Mouse (Mus musculus) macrophage (primary cell): ENCODE measurements around the gene Ms4a6b. TPM values are rescaled to one million over a fixed set of nuclear protein-coding genes. Genes with fewer than 3 reads are reported as not detected.
A peak's percentile ranks its signal among the peaks of the same experiment; 100 is the strongest.
"Not testable (repeated sequence)": the region's sequence is repeated elsewhere in the genome, so short reads cannot be mapped to it uniquely, and the experiment has no call there.

ENCODE experiments used
- H3K27ac ChIP-seq: fragments of 350-480 bp; formaldehyde crosslinking; 2 replicates; pipeline ENCODE4 v1.9.0; 2021
- H3K36me3 ChIP-seq: fragments of 350-480 bp; formaldehyde crosslinking; 2 replicates; pipeline ENCODE4 v1.9.0; 2021; ENCODE audit errors: inconsistent target
- H3K4me3 ChIP-seq: fragments of 350-480 bp; formaldehyde crosslinking; 2 replicates; pipeline ENCODE4 v1.9.0; 2021; ENCODE audit errors: inconsistent target
- H3K79me2 ChIP-seq: fragments of 350-480 bp; formaldehyde crosslinking; 2 replicates; pipeline ENCODE4 v1.9.0; 2021; ENCODE audit errors: inconsistent target
- WGBS: methylation state at CpG from one replicate; pipeline ENCODE4 v1.1.7; 2026; ENCODE audit warnings: inconsistent platforms; ENCODE audit not compliant: missing documents; 5-methylcytosine and 5-hydroxymethylcytosine counted together
- polyA plus RNA-seq: library from polyadenylated mRNA; stranded (reverse); fragments of 250-400 nt; gene quantifications from 3 replicates; pipeline ENCODE4 v1.2.4, GENCODE M21; 2018; ENCODE audit warnings: inconsistent platforms

Ms4a6b gene
- polyA plus RNA-seq, 1 experiment from 2014 or later, result 182 TPM

GRCm38 (mm10) chr19:11500796-11501195, 15.5 kb upstream of the Ms4a6b start:
- no peaks in the 10 kb centered on the region for H3K79me2 ChIP-seq
- H3K4me3 ChIP-seq, result no peak overlapping the region
- no peak overlapping the region for H3K27ac ChIP-seq
- H3K36me3 ChIP-seq, result no peaks in the 10 kb centered on the region
- 86% methylated on average over 1 of the region's 1 CpGs for WGBS

DNA sequence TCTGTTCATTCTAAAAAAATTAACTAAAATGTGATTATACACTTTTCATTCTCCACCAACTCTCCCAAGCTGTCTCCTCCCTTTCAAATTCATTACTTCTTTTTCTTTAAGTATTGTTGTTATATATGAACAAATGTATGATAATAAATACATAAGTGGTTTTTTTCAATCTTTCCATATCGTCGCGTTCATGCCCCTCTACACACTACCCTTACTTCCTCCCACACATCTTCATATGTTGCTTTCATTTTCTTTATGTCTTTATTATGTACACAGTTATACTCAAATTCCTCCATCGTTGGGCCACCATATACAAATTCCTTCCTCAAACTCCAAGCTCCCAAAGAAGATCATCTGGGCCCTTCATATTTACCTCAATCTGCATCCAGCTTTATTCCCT, 15.0 kb upstream of the Ms4a6b start:
- 71% methylated on average over 4 of the region's 4 CpGs for WGBS
- H3K27ac ChIP-seq, result no peak overlapping the region
- no peaks in the 10 kb centered on the region for H3K36me3 ChIP-seq
- H3K4me3 ChIP-seq, result no peak overlapping the region
- no peaks in the 10 kb centered on the region for H3K79me2 ChIP-seq

- 90% methylated on average over 1 of the region's 1 CpGs for WGBS
- Histone ChIP-seq H3K79me2 (no peaks in the 10 kb centered on the region), H3K27ac (no peak overlapping the region), H3K4me3 (no peak overlapping the region), H3K36me3 (peaks cover 7% of the 10 kb centered on the region; the same call in 1 of the 2 replicates)
Measured at GRCm38 (mm10) chr19:11504857-11505256, 11.5 kb upstream of the Ms4a6b start.

DNA sequence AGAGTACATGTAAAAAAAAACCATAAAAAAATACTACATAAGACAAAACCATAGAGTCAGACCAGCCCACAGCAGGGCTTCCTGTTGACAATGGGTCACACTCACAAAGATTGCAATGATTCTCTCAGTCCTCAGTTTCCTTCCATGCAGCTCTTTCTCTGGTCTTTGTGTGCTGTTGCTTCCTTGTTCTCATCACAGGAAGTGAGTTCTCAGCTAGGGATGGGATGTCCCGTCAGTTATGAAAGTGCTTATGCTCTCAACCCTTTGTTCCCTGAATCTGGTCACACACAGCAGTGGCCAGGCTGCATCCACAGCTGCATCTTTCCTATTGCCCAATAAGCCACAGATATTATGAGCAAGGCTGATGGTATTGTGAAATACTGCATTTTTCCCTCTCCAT, 2.9 kb upstream of the Ms4a6b start:
- no peaks in the 10 kb centered on the region for H3K36me3 ChIP-seq
- WGBS, result 0% methylated on average over 1 of the region's 1 CpGs
- peaks cover 24% of the 10 kb centered on the region; the same call in 1 of the 2 replicates for H3K79me2 ChIP-seq
- peak overlapping the region; percentile 90 for H3K27ac ChIP-seq
- no peak overlapping the region; the same call in 1 of the 2 replicates for H3K4me3 ChIP-seq

- Histone ChIP-seq H3K36me3 (peaks cover 11% of the 10 kb centered on the region; the same call in 1 of the 2 replicates), H3K27ac (peak overlapping the region; percentile 92), H3K79me2 (peaks cover 46% of the 10 kb centered on the region), H3K4me3 (no peak overlapping the region)
- WGBS, result 45% methylated on average over 4 of the region's 4 CpGs
Measured at GRCm38 (mm10) chr19:11516845-11517244, 533 bp downstream of the Ms4a6b start.

- Histone ChIP-seq H3K27ac (peak overlapping the region; percentile 92), H3K36me3 (peaks cover 11% of the 10 kb centered on the region; the same call in 1 of the 2 replicates), H3K79me2 (peaks cover 46% of the 10 kb centered on the region)
- H3K4me3 ChIP-seq, result not testable (repeated sequence)
- WGBS, result 0% methylated on average over 1 of the region's 1 CpGs
Measured at GRCm38 (mm10) chr19:11517373-11517772, 1.1 kb downstream of the Ms4a6b start.

DNA sequence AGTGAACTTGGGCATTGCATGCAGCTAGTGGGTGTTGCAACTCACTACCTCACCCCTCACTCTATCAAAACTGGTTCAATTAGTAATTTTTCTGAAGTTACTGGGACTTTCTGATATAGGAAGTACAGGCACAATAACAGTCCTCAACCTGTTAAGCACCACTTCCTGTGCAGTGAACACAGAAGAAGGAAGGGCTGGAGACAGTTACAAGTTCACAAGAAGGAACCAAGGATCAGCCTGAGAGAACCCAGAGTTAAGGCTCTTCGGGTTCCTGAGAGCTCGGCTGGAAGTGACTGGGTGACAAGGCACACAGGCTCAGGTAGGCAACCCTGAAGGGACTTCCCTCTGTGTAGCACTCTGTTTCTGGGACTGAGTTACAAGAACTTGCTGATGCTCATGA, 2.0 kb downstream of the Ms4a6b start:
- H3K36me3 ChIP-seq, result peaks cover 15% of the 10 kb centered on the region; the same call in 1 of the 2 replicates
- WGBS, result 0% methylated on average over 2 of the region's 2 CpGs
- H3K79me2 ChIP-seq, result peaks cover 53% of the 10 kb centered on the region
- H3K4me3 ChIP-seq, result peak overlapping the region; percentile 45
- H3K27ac ChIP-seq, result peak overlapping the region; percentile 92

DNA sequence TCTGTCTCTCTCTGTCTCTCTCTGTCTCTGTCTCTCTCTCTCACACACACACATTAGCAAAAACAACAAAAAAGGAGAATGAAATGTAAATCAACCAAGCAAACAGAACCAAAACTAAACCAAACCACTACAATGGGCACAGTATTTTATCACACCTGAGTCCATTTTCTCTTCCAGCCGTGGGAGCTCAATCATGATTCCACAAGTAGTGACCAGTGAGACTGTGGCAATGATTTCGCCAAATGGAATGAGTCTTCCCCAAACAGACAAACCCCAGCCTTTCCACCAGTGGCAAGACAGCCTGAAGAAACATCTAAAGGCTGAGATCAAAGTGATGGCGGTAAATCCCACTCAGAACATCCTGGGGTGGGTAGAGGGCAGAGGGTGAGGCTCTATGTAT, 3.8 kb downstream of the Ms4a6b start:
- Histone ChIP-seq H3K79me2 (peaks cover 57% of the 10 kb centered on the region), H3K36me3 (peaks cover 31% of the 10 kb centered on the region), H3K4me3 (no peak overlapping the region), H3K27ac (no peak overlapping the region)
- 81% methylated on average over 2 of the region's 3 CpGs for WGBS

- H3K79me2 ChIP-seq, result no peaks in the 10 kb centered on the region
- WGBS, result 100% methylated on average over 1 of the region's 1 CpGs
- H3K27ac ChIP-seq, result peak overlapping the region; percentile 25
- no peak overlapping the region for H3K4me3 ChIP-seq
- H3K36me3 ChIP-seq, result peaks cover 6% of the 10 kb centered on the region; the same call in 1 of the 2 replicates
Measured at GRCm38 (mm10) chr19:11533421-11533820, 17.1 kb downstream of the Ms4a6b start.

- WGBS, result 95% methylated on average over 2 of the region's 2 CpGs
- no peak overlapping the region for H3K27ac ChIP-seq
- no peaks in the 10 kb centered on the region for H3K79me2 ChIP-seq
- H3K4me3 ChIP-seq, result no peak overlapping the region
- H3K36me3 ChIP-seq, result 0 out of 2 replicates have a peak, but pooled peaks cover under 1% of the 10 kb centered on the region
Measured at GRCm38 (mm10) chr19:11533888-11534445, 17.7 kb downstream of the Ms4a6b start.

DNA sequence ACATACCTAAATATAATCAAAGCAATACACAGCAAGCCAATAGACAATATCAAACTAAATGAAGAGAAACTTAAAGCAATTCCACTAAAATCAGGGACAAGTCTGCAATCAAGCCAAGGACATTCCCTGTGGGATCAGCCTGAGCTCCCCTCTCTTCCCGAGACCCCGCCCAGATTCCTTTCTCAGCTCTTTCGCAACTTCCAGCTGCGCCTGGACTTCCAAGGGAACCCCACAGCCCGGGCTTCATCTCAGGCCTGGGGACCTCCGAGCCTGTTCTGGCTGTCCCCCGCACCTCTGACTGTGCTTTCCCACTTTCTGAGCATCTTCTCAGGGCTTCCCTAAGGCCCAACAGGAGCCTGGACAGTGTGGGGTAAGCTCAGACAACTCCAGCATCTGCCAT, 20.3 kb downstream of the Ms4a6b start, which contains the start of gene Ms4a4d:
Ms4a4d (plus strand) TSS at position 209 of the 400 bp plus-strand sequence.
- no peak within 1 kb of the TSS for H3K4me3 ChIP-seq
- 87% methylated on average over 7 of the region's 7 CpGs for WGBS
- H3K27ac ChIP-seq, result no peak within 1 kb of the TSS
- no peaks in the 10 kb centered on the region for H3K36me3 ChIP-seq
- no peaks in the 10 kb centered on the region for H3K79me2 ChIP-seq

GRCm38 (mm10) chr19:11537336-11537735, 21.0 kb downstream of the Ms4a6b start:
- no peak overlapping the region for H3K4me3 ChIP-seq
- no peaks in the 10 kb centered on the region for H3K36me3 ChIP-seq
- H3K79me2 ChIP-seq, result no peaks in the 10 kb centered on the region
- no peak overlapping the region for H3K27ac ChIP-seq
- WGBS, result 94% methylated on average over 1 of the region's 2 CpGs

DNA sequence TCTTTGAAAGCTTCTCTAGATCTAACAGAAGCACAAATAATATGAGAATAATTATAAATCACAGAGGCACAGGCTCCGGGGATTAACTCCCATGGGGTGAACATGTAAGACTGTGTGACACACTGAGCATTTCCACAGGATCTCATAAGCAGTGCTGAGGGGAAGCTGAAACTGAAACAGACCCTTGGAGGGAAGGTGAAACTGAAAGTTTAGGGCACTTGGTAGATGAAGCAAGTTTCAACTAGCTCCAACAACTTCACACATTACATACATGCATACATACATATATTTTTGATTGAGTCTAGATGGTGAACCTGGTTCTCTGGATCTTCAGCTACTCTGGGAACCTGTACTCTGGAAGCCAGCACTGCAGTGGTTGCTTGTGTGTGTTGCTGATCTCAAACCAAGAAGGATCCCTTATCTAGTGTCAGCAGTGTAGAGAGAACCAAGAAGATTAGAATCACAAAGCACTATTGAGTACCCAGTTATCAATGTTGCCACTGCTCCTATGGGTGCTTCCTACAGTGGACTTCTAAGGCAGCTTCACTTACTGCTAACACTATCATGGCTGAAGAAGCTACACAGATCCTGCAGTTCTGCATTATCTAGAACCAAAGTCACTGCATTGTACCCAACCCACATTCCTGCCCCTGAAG, 24.0 kb downstream of the Ms4a6b start:
- H3K27ac ChIP-seq, result peak overlapping the region; percentile 64
- not testable (repeated sequence) for H3K4me3 ChIP-seq, H3K79me2 ChIP-seq, H3K36me3 ChIP-seq
- WGBS, result 0% methylated on average over 1 of the region's 1 CpGs

DNA sequence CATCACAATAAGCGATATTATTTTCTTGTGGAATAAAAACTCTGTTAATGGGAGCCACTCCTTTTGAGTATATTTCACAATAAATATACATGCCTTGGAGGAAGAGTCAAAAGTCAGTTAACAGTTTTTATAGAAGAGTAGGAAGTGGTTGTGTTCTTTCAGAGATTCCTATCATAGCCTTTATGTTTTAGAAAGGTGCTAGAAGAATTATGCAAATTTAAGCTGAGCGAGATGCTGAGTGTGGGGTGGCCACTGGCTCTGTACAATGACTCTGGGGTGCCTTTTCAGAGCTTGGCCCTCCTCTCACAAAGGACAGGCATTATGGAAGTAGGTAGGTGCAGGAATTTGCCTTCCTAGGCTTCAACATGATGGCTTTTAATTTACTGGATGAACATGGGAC, 28.1 kb downstream of the Ms4a6b start:
- not testable (repeated sequence) for H3K27ac ChIP-seq, H3K4me3 ChIP-seq, H3K36me3 ChIP-seq, H3K79me2 ChIP-seq
- 69% methylated on average over 2 of the region's 2 CpGs for WGBS

DNA sequence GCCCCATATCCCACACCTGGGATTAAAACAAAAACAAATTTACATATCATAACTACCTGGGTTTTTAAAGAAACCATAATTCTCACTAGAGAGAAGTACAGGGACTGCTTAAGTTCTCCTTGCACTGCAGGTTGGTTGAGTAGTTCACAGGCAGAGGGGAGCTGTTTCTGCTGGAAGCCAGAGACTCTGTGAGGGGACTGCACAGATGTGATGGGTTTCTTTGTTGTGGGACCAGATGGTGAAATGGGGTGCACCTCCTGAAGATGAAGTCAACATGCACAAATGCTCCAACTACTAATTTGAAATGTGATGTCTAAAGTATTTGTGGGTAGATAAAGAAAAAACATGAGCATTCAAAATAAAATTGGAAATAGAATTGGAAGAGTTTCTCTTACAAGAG, 31.6 kb downstream of the Ms4a6b start:
- Histone ChIP-seq H3K27ac (no peak overlapping the region), H3K4me3 (no peak overlapping the region), H3K36me3 (no peaks in the 10 kb centered on the region)

More for the DNA sequence above, 31.6 kb downstream of the Ms4a6b start:
- H3K79me2 ChIP-seq, result no peaks in the 10 kb centered on the region
